Mouse (Mus musculus): ENCODE results near the gene Usp17le. TPM values are rescaled to one million over a fixed set of nuclear protein-coding genes. Genes with fewer than 3 reads are reported as not detected.
"Not testable (repeated sequence)": the region's sequence is repeated elsewhere in the genome, so short reads cannot be mapped to it uniquely, and the experiment has no call there.

Gene Usp17le
- not detected in 2 replicates for polyA plus RNA-seq (2015; fragmentation: Nextera tagmentation; extraction: Ambion mirVana)

GRCm38 (mm10) chr7:104777370-104777769, at the start of gene Usp17le:
Gene Usp17le, minus strand, starts transcription at chr7:104777470.
- H3K36me3 ChIP-seq; H3K4me1 ChIP-seq (replicated peaks): not testable (repeated sequence)
- WGBS = 77% methylated on average over 2 of the region's 2 CpGs

GRCm38 (mm10) chr7:104810335-104810734, 33.1 kb upstream of the Usp17le start:
- not testable (repeated sequence) for H3K36me3 ChIP-seq; H3K4me1 ChIP-seq (replicated peaks); H3K27ac ChIP-seq (replicated peaks); H3K4me2 ChIP-seq; H3K4me3 ChIP-seq; ATAC-seq (ENCODE audit: low read depth); H3K9ac ChIP-seq; H3K27me3 ChIP-seq; H3K9me3 ChIP-seq
- WGBS = 89% methylated on average over 8 of the region's 8 CpGs

More at GRCm38 (mm10) chr7:104777370-104777769, at the start of gene Usp17le:
- not testable (repeated sequence) for H3K4me2 ChIP-seq; H3K27ac ChIP-seq (replicated peaks); H3K9me3 ChIP-seq; ATAC-seq (ENCODE audit: low read depth); H3K9ac ChIP-seq; H3K4me3 ChIP-seq; H3K27me3 ChIP-seq

GRCm38 (mm10) chr7:104790796-104791195, 13.5 kb upstream of the Usp17le start:
- 69% methylated on average over 1 of the region's 1 CpGs for WGBS
- Histone ChIP-seq H3K9me3 (no peaks in the 10 kb centered on the region), H3K36me3 (no peaks in the 10 kb centered on the region), H3K27ac (replicated peaks) (no peak overlapping the region), H3K4me2 (no peak overlapping the region), H3K9ac (no peak overlapping the region), H3K4me1 (replicated peaks) (no peaks in the 10 kb centered on the region), H3K4me3 (no peak overlapping the region), H3K27me3 (no peaks in the 10 kb centered on the region)
- ATAC-seq (ENCODE audit: low read depth) = no peak

Other genes starting within 250 kb of the Usp17le start
- not detected in 2 replicates for gene Olfr651, start 227.3 kb downstream of the Usp17le start, polyA plus RNA-seq (2015; fragmentation: Nextera tagmentation; extraction: Ambion mirVana)
- gene Olfr652, start 216.6 kb downstream of the Usp17le start, polyA plus RNA-seq (2015; fragmentation: Nextera tagmentation; extraction: Ambion mirVana) = not detected in 2 replicates
- not detected in 2 replicates for gene Olfr653, start 200.2 kb downstream of the Usp17le start, polyA plus RNA-seq (2015; fragmentation: Nextera tagmentation; extraction: Ambion mirVana)
- gene Olfr654, start 190.4 kb downstream of the Usp17le start, polyA plus RNA-seq (2015; fragmentation: Nextera tagmentation; extraction: Ambion mirVana) = not detected in 2 replicates
- gene Olfr655, start 175.7 kb downstream of the Usp17le start, polyA plus RNA-seq (2015; fragmentation: Nextera tagmentation; extraction: Ambion mirVana) = not detected in 2 replicates
- not detected in 2 replicates for gene Olfr656, start 163.5 kb downstream of the Usp17le start, polyA plus RNA-seq (2015; fragmentation: Nextera tagmentation; extraction: Ambion mirVana)
- not detected in 2 replicates for gene Olfr657, start 152.7 kb downstream of the Usp17le start, polyA plus RNA-seq (2015; fragmentation: Nextera tagmentation; extraction: Ambion mirVana)
- gene Olfr658, start 130.2 kb downstream of the Usp17le start, polyA plus RNA-seq (2015; fragmentation: Nextera tagmentation; extraction: Ambion mirVana) = 0.12 TPM in 1 of 2 replicates, not detected in the other
- not detected in 2 replicates for gene Olfr659, start 110.7 kb downstream of the Usp17le start, polyA plus RNA-seq (2015; fragmentation: Nextera tagmentation; extraction: Ambion mirVana)
- not detected in 2 replicates for gene Olfr661, start 91.0 kb downstream of the Usp17le start, polyA plus RNA-seq (2015; fragmentation: Nextera tagmentation; extraction: Ambion mirVana)
- not detected in 2 replicates for gene Usp17lb, start 65.1 kb upstream of the Usp17le start, polyA plus RNA-seq (2015; fragmentation: Nextera tagmentation; extraction: Ambion mirVana)
- not detected in 2 replicates for gene Usp17la, start 79.5 kb upstream of the Usp17le start, polyA plus RNA-seq (2015; fragmentation: Nextera tagmentation; extraction: Ambion mirVana)
- gene Olfr665, start 100.6 kb upstream of the Usp17le start, polyA plus RNA-seq (2015; fragmentation: Nextera tagmentation; extraction: Ambion mirVana) = not detected in 2 replicates
- gene Olfr666, start 118.5 kb upstream of the Usp17le start, polyA plus RNA-seq (2015; fragmentation: Nextera tagmentation; extraction: Ambion mirVana) = not detected in 2 replicates
- gene Olfr667, start 144.0 kb upstream of the Usp17le start, polyA plus RNA-seq (2015; fragmentation: Nextera tagmentation; extraction: Ambion mirVana) = not detected in 2 replicates
- gene Olfr668, start 150.6 kb upstream of the Usp17le start, polyA plus RNA-seq (2015; fragmentation: Nextera tagmentation; extraction: Ambion mirVana) = not detected in 2 replicates
- not detected in 2 replicates for gene Olfr669, start 156.8 kb upstream of the Usp17le start, polyA plus RNA-seq (2015; fragmentation: Nextera tagmentation; extraction: Ambion mirVana)
- gene Olfr670, start 185.2 kb upstream of the Usp17le start, polyA plus RNA-seq (2015; fragmentation: Nextera tagmentation; extraction: Ambion mirVana) = not detected in 2 replicates
- gene Olfr671, start 201.7 kb upstream of the Usp17le start, polyA plus RNA-seq (2015; fragmentation: Nextera tagmentation; extraction: Ambion mirVana) = not detected in 2 replicates
- not detected in 2 replicates for gene Olfr672, start 224.6 kb upstream of the Usp17le start, polyA plus RNA-seq (2015; fragmentation: Nextera tagmentation; extraction: Ambion mirVana)

All from neural tube, embryonic 13.5 days (tissue).